Mouse (Mus musculus) cerebellum, postnatal 36 days (tissue): Measurements from ENCODE around the gene Lrrc8d.

Experiments used
- DNase-seq, 2 experiments: peaks; one replicate each; pipeline ENCODE4 v3.0.0; 2021 to 2022; ENCODE audit warnings: mixed read lengths in 2 of 2

Lrrc8d gene

GRCm38 (mm10) chr5:105776978-105777593 is 77.3 kb downstream of the Lrrc8d start:
- DNase-seq, result no peak

GRCm38 (mm10) chr5:105777645-105778044 is 77.9 kb downstream of the Lrrc8d start:
- no peak for DNase-seq

- no peak for DNase-seq
Observed at GRCm38 (mm10) chr5:105778189-105778588, 78.4 kb downstream of the Lrrc8d start.

- no peak for DNase-seq
Observed at GRCm38 (mm10) chr5:105778723-105779122, 79.0 kb downstream of the Lrrc8d start.

GRCm38 (mm10) chr5:105779331-105779730 is 79.6 kb downstream of the Lrrc8d start:
- DNase-seq, result no peak

GRCm38 (mm10) chr5:105783848-105784247 is 84.1 kb downstream of the Lrrc8d start:
- no peak for DNase-seq

- no peak for DNase-seq
Observed at GRCm38 (mm10) chr5:105784724-105785123, 85.0 kb downstream of the Lrrc8d start.

- DNase-seq, result no peak
Observed at GRCm38 (mm10) chr5:105787577-105787976, 87.8 kb downstream of the Lrrc8d start.

- no peak for DNase-seq
Observed at GRCm38 (mm10) chr5:105789801-105790200, 90.0 kb downstream of the Lrrc8d start.

- peak; percentile 28 to 34 for DNase-seq
Observed at GRCm38 (mm10) chr5:105792331-105792801, 92.6 kb downstream of the Lrrc8d start.

GRCm38 (mm10) chr5:105792853-105793547 is 93.2 kb downstream of the Lrrc8d start:
- peak; percentile 31 to 42 for DNase-seq

- DNase-seq, result no peak
Observed at GRCm38 (mm10) chr5:105793548-105793940, 93.8 kb downstream of the Lrrc8d start.

- DNase-seq, result no peak
Observed at GRCm38 (mm10) chr5:105798421-105798820, 98.7 kb downstream of the Lrrc8d start.

GRCm38 (mm10) chr5:105799850-105800635 is 100.3 kb downstream of the Lrrc8d start:
- no peak for DNase-seq

- no peak for DNase-seq
Observed at GRCm38 (mm10) chr5:105801031-105801529, 101.3 kb downstream of the Lrrc8d start.

GRCm38 (mm10) chr5:105805955-105806354 is 106.2 kb downstream of the Lrrc8d start:
- no peak for DNase-seq

GRCm38 (mm10) chr5:105807461-105807860 is 107.7 kb downstream of the Lrrc8d start:
- no peak for DNase-seq

- DNase-seq, result no peak
Observed at GRCm38 (mm10) chr5:105809056-105809455, 109.3 kb downstream of the Lrrc8d start.

- DNase-seq, result no peak
Observed at GRCm38 (mm10) chr5:105813036-105813435, 113.3 kb downstream of the Lrrc8d start.

GRCm38 (mm10) chr5:105813974-105814373 is 114.2 kb downstream of the Lrrc8d start:
- DNase-seq, result no peak

GRCm38 (mm10) chr5:105816118-105816517 is 116.3 kb downstream of the Lrrc8d start:
- DNase-seq, result no peak

- DNase-seq, result peak; percentile 33 to 40
Observed at GRCm38 (mm10) chr5:105817248-105817976, 117.6 kb downstream of the Lrrc8d start.

- DNase-seq, result no peak
Observed at GRCm38 (mm10) chr5:105818411-105818810, 118.6 kb downstream of the Lrrc8d start.
